Comparison of ENCODE assay signal across 8 mouse cellular contexts in the genomic region with DNA sequence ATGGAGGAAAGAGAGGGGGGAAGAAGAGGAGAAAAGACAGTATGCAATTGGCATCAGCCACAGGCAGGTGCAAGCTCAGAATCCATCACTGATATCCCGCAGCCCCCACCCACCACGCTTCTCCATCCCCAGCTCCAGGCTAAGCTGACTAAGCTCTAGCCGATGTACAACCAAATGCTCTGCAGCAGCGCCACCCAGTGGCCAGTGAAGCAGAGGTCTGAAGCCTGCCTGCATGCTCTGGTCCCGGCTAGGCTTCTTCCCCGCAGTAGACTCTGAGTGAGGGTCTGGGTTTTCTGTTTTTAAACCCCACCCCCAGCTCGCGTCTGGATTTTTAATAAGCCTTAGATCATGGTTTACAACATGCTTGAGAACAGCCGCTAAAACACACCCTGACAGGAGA. TPM values are rescaled to one million over a fixed set of nuclear protein-coding genes. Genes with fewer than 3 reads are reported as not detected.
DNase-seq lines count a peak whose midpoint lies in the region; ATAC-seq and TF ChIP-seq lines count a peak whose summit lies in the region.

No protein-coding gene starts in this region.

- no peak overlapping the region for H3K9ac ChIP-seq in hindbrain, postnatal 0 days (replicated peaks; ENCODE audit: low read length)

- no peaks in the 10 kb centered on the region for H3K27me3 ChIP-seq in hindbrain, postnatal 0 days (ENCODE audit: insufficient read depth, low read length)

- 3% methylated on average over 9 of the region's 9 CpGs for WGBS in hindbrain, postnatal 0 days

- peak; percentile 56 for DNase-seq in T-cell, adult 2 months (ENCODE audit: low spot score)
- peak; percentile 97 for DNase-seq in cerebellum, postnatal 4 days (ENCODE audit: low spot score in 2 of 2)
- DNase-seq in gastrocnemius, adult 8-10 months (ENCODE audit: low spot score in 2 of 2) = peak; percentile 64 to 81
- DNase-seq in hindbrain, postnatal 0 days (ENCODE audit: low spot score) = peak; percentile 97
- DNase-seq in left cerebral cortex, adult 11 months (ENCODE audit: low spot score) = peak; percentile 79
- peak; percentile 81 to 88 for DNase-seq in lung, postnatal 4 days
- DNase-seq in right cerebral cortex, postnatal 10 days (ENCODE audit: low spot score in 2 of 2) = peak; percentile 94 to 97
- DNase-seq in urinary bladder, postnatal 14 days (ENCODE audit: low spot score) = peak; percentile 91

- H3K9me3 ChIP-seq in hindbrain, postnatal 0 days (ENCODE audit: low read length) = no peaks in the 10 kb centered on the region

- no peak overlapping the region for H3K27ac ChIP-seq in hindbrain, postnatal 0 days

- H3K4me1 ChIP-seq in hindbrain, postnatal 0 days (ENCODE audit: insufficient read depth, low read length) = no peaks in the 10 kb centered on the region

- ATAC-seq in hindbrain, postnatal 0 days = peak; percentile 93

- peak overlapping the region; percentile 54 for H3K4me2 ChIP-seq in hindbrain, postnatal 0 days (ENCODE audit: low read depth, low read length)

- TF ChIP-seq CTCF in hindbrain, postnatal 0 days (IDR thresholded peaks at IDR 0.05; ENCODE audit: low read depth) = peak; percentile 93

- H3K36me3 ChIP-seq in hindbrain, postnatal 0 days (ENCODE audit: insufficient read depth, low read length) = no peaks in the 10 kb centered on the region

- H3K4me3 ChIP-seq in hindbrain, postnatal 0 days (ENCODE audit: low read length) = peak overlapping the region; percentile 9; the same call in 1 of the 2 replicates

RNA-seq across cellular contexts. Expression of a gene that starts 41.7 kb away (rescaled TPM):
- total RNA-seq in gastrocnemius, adult 8-10 months (2022) = under 1 TPM; 0.40 to 0.92 (median 0.44) TPM
- 8.7 and 10.4 TPM in 2 replicates for total RNA-seq in hindbrain, postnatal 0 days (2014; rRNA removed)
- polyA plus RNA-seq in hindbrain, postnatal 0 days (2015; fragmentation: Nextera tagmentation; extraction: Ambion mirVana) = 3.9 and 4.0 TPM in 2 replicates

RNA-seq across cellular contexts. Expression of a gene that starts 42.8 kb away (rescaled TPM):
- 1 to 10 TPM in 1 of 4 experiments, under 1 TPM in 3; 0.63 to 1.2 (median 0.85) TPM for total RNA-seq in gastrocnemius, adult 8-10 months (2022)
- 54.0 and 55.6 TPM in 2 replicates for total RNA-seq in hindbrain, postnatal 0 days (2014; rRNA removed)
- polyA plus RNA-seq in hindbrain, postnatal 0 days (2015; fragmentation: Nextera tagmentation; extraction: Ambion mirVana) = 30.8 and 33.2 TPM in 2 replicates

Comparison
In these comparisons a context has a peak if more than half of its experiments do, and no peak if none do; other contexts are left out.
1. RNA of a gene that starts 42.8 kb away (total RNA-seq): 54.0 to 55.6 TPM in hindbrain, postnatal 0 days; 0.63 to 1.2 TPM in gastrocnemius, adult 8-10 months; every median in the first group is over 10 times any median in the second.
2. Peak in every context shown above with its lines, with median percentiles within 50 percentile points of each other: DNase-seq.